Mouse (Mus musculus): ENCODE results near the gene Ackr4. TPM values are rescaled to one million over a fixed set of nuclear protein-coding genes. Genes with fewer than 3 reads are reported as not detected.

Gene Ackr4
- polyA plus RNA-seq, 1 experiment from 2014 or later: 1.8 TPM

DNA sequence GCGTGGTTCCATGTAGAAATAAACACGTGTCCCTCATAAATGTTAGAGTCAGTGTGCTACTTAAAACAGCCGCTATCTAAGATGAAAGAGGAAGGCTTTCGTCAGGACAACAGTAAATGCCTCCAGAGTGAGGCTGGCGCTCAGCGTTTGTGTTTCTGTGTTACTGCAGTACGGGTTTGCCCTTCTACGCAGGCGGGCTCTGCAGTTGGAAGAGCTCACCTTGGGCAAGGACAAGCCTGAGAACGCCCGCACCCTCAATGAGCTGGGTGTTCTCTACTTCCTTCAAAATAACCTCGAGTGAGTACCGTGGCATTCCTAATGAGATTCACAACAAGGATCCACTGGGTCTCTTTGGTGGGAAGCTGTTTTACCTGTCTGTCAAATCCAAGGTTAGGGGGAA lies 88.5 kb downstream of the Ackr4 start:
- H3K4me2 ChIP-seq: no peak overlapping the region
- H3K27me3 ChIP-seq: no peaks in the 10 kb centered on the region
- ATAC-seq (replicated peaks; ENCODE audit: low FRiP score): no peak
- H3K9ac ChIP-seq: no peak overlapping the region
- peaks cover 58% of the 10 kb centered on the region for H3K36me3 ChIP-seq
- WGBS: 92% methylated on average over 13 of the region's 13 CpGs
- H3K4me1 ChIP-seq: no peaks in the 10 kb centered on the region
- no peak overlapping the region for H3K27ac ChIP-seq
- no peak overlapping the region for H3K4me3 ChIP-seq (replicated peaks)
- H3K9me3 ChIP-seq (replicated peaks): no peaks in the 10 kb centered on the region

DNA sequence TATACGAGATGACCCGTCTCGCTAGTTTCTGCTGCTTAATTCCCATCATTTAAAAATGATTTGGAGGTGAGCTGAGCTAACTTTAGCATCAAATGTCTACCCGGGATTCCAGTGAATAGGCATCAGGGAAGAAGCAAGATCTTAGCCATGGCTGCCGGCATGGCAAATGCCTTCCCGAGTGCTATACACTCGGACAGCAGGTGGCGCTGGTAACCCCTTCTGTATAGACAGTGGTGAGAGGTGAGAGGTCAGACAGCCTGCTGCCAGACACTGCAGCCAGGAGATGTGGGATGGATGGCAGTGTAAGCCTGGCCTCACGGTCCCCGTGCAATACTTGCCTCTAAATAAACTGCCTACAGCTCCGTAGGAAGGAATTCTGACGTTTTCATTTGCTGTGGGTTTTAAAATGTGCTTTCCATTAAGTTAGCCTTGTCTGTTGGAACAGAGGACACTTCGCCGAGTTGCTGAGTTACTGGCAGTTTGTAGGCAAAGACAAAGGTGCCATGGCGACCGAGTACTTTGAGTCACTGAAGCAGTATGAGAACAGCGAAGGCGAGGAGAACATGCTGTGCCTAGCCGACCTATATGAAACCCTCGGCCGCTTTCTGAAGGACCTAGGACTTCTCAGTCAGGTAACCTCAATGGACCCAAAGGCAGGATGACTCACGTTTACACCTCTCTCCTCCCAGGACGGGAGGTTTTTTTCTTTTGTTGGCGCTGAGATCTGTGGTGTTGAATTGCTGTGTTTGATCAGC lies 91.3 kb downstream of the Ackr4 start:
- WGBS: 53% methylated on average over 24 of the region's 24 CpGs
- Histone ChIP-seq H3K27me3 (no peaks in the 10 kb centered on the region), H3K4me2 (no peak overlapping the region), H3K36me3 (peaks cover 61% of the 10 kb centered on the region), H3K27ac (no peak overlapping the region), H3K4me3 (replicated peaks) (no peak overlapping the region), H3K4me1 (no peaks in the 10 kb centered on the region), H3K9me3 (replicated peaks) (no peaks in the 10 kb centered on the region), H3K9ac (no peak overlapping the region)
- ATAC-seq (replicated peaks; ENCODE audit: low FRiP score): peak; percentile 79

DNA sequence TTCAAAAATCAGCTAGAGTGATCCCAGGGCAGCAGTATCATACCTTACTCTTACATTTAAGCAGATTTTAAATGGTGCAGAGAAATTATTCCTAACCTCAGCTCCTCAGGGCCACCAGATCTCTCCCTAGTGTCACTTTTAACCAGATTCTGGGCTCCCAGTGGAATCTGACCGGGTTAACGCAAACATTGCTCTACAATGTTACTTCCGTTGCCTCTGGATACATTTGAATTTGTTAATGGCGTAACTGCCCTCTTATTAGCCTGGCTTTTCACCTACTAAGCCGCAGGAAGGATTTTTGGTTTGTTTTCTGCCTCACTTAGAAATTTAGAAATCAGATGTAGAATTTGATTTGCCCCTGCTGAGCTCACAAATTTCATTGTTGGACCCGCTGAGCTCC lies 92.0 kb downstream of the Ackr4 start:
- Histone ChIP-seq H3K4me1 (no peaks in the 10 kb centered on the region), H3K9me3 (replicated peaks) (no peaks in the 10 kb centered on the region), H3K27me3 (no peaks in the 10 kb centered on the region), H3K4me3 (replicated peaks) (no peak overlapping the region), H3K36me3 (peaks cover 62% of the 10 kb centered on the region), H3K9ac (no peak overlapping the region), H3K4me2 (no peak overlapping the region), H3K27ac (no peak overlapping the region)
- 79% methylated on average over 6 of the region's 6 CpGs for WGBS
- ATAC-seq (replicated peaks; ENCODE audit: low FRiP score): no peak

DNA sequence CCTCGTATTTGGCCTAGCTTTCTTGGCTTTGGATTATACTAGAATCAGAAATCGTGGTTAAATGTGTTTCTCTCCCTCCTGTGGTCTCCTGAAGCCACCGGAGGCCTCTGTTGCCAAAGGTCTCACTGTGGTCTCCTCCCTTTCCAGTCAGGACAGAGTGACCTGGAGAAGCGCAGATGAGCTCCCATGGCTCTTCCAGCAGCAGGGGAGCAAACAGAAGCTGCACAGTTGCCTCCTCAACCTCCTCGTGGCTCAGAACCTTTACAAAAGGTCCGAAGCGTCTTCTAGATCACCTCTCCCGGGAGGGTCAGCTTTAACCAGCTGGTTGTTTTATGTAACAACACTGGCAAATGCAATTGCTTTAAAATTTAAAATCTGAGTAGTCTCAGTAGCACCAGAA lies 92.5 kb downstream of the Ackr4 start:
- 84% methylated on average over 8 of the region's 8 CpGs for WGBS
- no peak overlapping the region for H3K4me3 ChIP-seq (replicated peaks)
- peaks cover 62% of the 10 kb centered on the region for H3K36me3 ChIP-seq
- H3K9ac ChIP-seq: no peak overlapping the region
- no peaks in the 10 kb centered on the region for H3K27me3 ChIP-seq
- H3K4me1 ChIP-seq: no peaks in the 10 kb centered on the region
- no peaks in the 10 kb centered on the region for H3K9me3 ChIP-seq (replicated peaks)
- H3K4me2 ChIP-seq: no peak overlapping the region
- H3K27ac ChIP-seq: no peak overlapping the region
- ATAC-seq (replicated peaks; ENCODE audit: low FRiP score): no peak

Other genes starting within 250 kb of the Ackr4 start
- 5.9 and 6.7 TPM in 2 replicates for gene Nphp3, start 124.4 kb downstream of the Ackr4 start, polyA plus RNA-seq (2015; fragmentation: Nextera tagmentation; extraction: Ambion mirVana)
- gene Gm28305, start 86.3 kb downstream of the Ackr4 start, polyA plus RNA-seq (2015; fragmentation: Nextera tagmentation; extraction: Ambion mirVana): not detected in 2 replicates
- 47.8 and 50.3 TPM in 2 replicates for gene Uba5, start 63.8 kb downstream of the Ackr4 start, polyA plus RNA-seq (2015; fragmentation: Nextera tagmentation; extraction: Ambion mirVana)
- gene Acad11, start 63.6 kb downstream of the Ackr4 start, polyA plus RNA-seq (2015; fragmentation: Nextera tagmentation; extraction: Ambion mirVana): 11.8 and 12.6 TPM in 2 replicates
- 19.9 and 23.0 TPM in 2 replicates for gene Dnajc13, start 136.0 kb upstream of the Ackr4 start, polyA plus RNA-seq (2015; fragmentation: Nextera tagmentation; extraction: Ambion mirVana)
- gene Acpp, start 210.8 kb upstream of the Ackr4 start, polyA plus RNA-seq (2015; fragmentation: Nextera tagmentation; extraction: Ambion mirVana): 1.7 and 2.2 TPM in 2 replicates